In the genomic region with DNA sequence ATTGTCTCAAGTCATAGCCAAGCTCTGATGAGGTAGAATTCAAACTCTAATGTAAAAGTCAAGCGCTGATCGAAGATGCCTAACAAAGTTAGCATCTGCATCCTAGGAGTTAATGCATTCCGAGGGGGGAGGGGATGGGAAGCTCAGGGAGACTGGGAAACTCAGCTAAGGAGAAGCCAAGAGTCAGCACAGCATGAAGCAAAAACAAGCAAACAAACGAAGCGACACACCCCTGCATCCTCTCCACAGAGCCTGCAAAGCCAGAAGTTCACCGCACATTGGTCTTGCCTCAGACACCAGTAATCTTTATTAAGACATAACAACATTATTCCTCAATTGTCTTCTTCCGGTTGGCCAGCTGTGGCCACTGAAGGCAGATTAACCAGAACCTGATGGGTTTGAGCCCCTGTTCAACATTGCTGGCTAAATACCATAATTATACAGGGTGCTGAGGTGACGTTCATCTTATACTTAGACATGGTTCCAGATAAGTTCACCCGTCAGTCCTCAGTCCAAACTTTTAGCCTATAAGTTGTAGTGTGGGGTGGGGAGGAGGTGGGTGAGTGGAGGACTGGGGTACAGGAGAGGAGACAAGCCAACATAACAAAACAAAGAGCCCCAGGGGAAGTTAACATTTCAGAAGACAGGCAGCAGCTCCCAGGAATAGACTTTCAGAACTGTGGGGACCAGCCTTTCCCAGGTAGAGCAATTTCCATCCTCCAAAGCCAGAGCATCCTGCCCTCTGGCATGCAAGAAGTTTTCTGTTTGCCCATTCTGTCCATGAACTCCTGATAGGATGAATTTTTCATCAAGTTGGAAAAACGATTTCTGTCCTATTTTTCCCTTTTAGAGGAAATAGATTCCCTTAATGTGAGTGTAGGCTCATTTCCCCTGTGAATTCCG, we compare ENCODE assay signal across 9 mouse cellular contexts.
DNase-seq lines count a peak whose midpoint lies in the region; ATAC-seq lines count a peak whose summit lies in the region.
"Had no signal": no experiment of that assay in that cellular context is flagged by ENCODE, and none has a peak within 500 bp of the region (broad histone marks: within the 10 kb centered on the region; RNA-seq: fewer than 3 reads in every experiment).

No protein-coding gene starts in this region.

- DNase-seq in heart, adult 11 months, result peak; percentile 92
- no peak for DNase-seq in heart, adult 8-10 months (ENCODE audit: low spot score)
- peak; percentile 11 for DNase-seq in NIH3T3 (ENCODE audit: low read depth)
- peak; percentile 65 for DNase-seq in kidney, postnatal 14 days
- DNase-seq in T-cell, adult 2 months (ENCODE audit: low spot score), result no peak
- DNase-seq in right cerebral cortex, postnatal 36 days (ENCODE audit: low spot score in 2 of 2), result no peak
- DNase-seq: thymus, adult 18-20 months had no signal

- 45% methylated on average over 11 of the region's 11 CpGs for WGBS in heart, embryonic 13.5 days
- WGBS in forebrain, embryonic 13.5 days, result 51% methylated on average over 11 of the region's 11 CpGs

- H3K4me3 ChIP-seq in heart, embryonic 13.5 days, result no peak overlapping the region
- no peak overlapping the region for H3K4me3 ChIP-seq in forebrain, embryonic 13.5 days

- H3K9me3 ChIP-seq in heart, embryonic 13.5 days, result no peaks in the 10 kb centered on the region
- H3K9me3 ChIP-seq in forebrain, embryonic 13.5 days (replicated peaks), result no peaks in the 10 kb centered on the region

- no peak overlapping the region for H3K9ac ChIP-seq in heart, embryonic 13.5 days
- H3K9ac ChIP-seq in forebrain, embryonic 13.5 days, result no peak overlapping the region

- no peaks in the 10 kb centered on the region for H3K27me3 ChIP-seq in heart, embryonic 13.5 days (replicated peaks)
- no peaks in the 10 kb centered on the region for H3K27me3 ChIP-seq in forebrain, embryonic 13.5 days

- H3K4me1 ChIP-seq in heart, embryonic 13.5 days, result peaks cover 46% of the 10 kb centered on the region
- peaks cover 6% of the 10 kb centered on the region; the same call in 1 of the 2 replicates for H3K4me1 ChIP-seq in forebrain, embryonic 13.5 days

- no peaks in the 10 kb centered on the region for H3K36me3 ChIP-seq in heart, embryonic 13.5 days
- H3K36me3 ChIP-seq in forebrain, embryonic 13.5 days (ENCODE audit: poor library complexity, severe bottlenecking), result no peaks in the 10 kb centered on the region

- peak overlapping the region; percentile 5; the same call in 1 of the 2 replicates for H3K4me2 ChIP-seq in heart, embryonic 13.5 days
- no peak overlapping the region for H3K4me2 ChIP-seq in forebrain, embryonic 13.5 days

- ATAC-seq in heart, embryonic 13.5 days (ENCODE audit: extremely low read depth, insufficient number of reproducible peaks, low FRiP score, low TSS enrichment), result no peak
- ATAC-seq in forebrain, embryonic 13.5 days, result no peak

- H3K27ac ChIP-seq in heart, embryonic 13.5 days (replicated peaks), result peak overlapping the region; percentile 81
- H3K27ac ChIP-seq in forebrain, embryonic 13.5 days, result no peak overlapping the region

Comparison
In these comparisons a context has a peak if more than half of its experiments do, and no peak if none do; other contexts are left out.
1. DNase-seq: peak in heart, adult 11 months (single experiment), NIH3T3 (single experiment) and kidney, postnatal 14 days (single experiment); none in heart, adult 8-10 months (single experiment), T-cell, adult 2 months (single experiment) and right cerebral cortex, postnatal 36 days (0 of 2).